Mouse (Mus musculus) liver, embryonic 13.5 days (tissue): ENCODE measurements around the gene Gm45208. TPM values are rescaled to one million over a fixed set of nuclear protein-coding genes. Genes with fewer than 3 reads are reported as not detected.

ENCODE experiments used
- ATAC-seq: fragments of 200-750 bp; cut with Nextera tagmentation; 2 replicates; pipeline ENCODE4 v1.8.0; 2017; ENCODE audit warnings: low read depth, mild to moderate bottlenecking, moderate number of reproducible peaks, moderate library complexity
- DNase-seq: peaks from one replicate; pipeline ENCODE4 v3.0.0; 2022
- H3K27ac ChIP-seq: fragments of 300-500 bp; sonication (generic); 2 replicates; pipeline ENCODE4 v1.5.1; 2015; ENCODE audit warnings: moderate library complexity, mild to moderate bottlenecking, inconsistent platforms
- H3K27me3 ChIP-seq: fragments of 300-500 bp; sonication (generic); 2 replicates; pipeline ENCODE4 v1.6.1; 2015; ENCODE audit warnings: mild to moderate bottlenecking, inconsistent platforms
- H3K36me3 ChIP-seq: fragments of 300-500 bp; sonication (generic); 2 replicates; pipeline ENCODE4 v1.6.1; 2015; ENCODE audit warnings: mild to moderate bottlenecking, inconsistent platforms
- H3K4me1 ChIP-seq: fragments of 300-500 bp; sonication (generic); replicated peaks from 2 replicates; pipeline ENCODE4 v1.6.1; 2015; ENCODE audit warnings: inconsistent platforms
- H3K4me2 ChIP-seq: fragments of 300-500 bp; sonication (generic); 2 replicates; pipeline ENCODE4 v1.6.1; 2015; ENCODE audit warnings: inconsistent platforms, mild to moderate bottlenecking, moderate library complexity
- H3K4me3 ChIP-seq: fragments of 300-500 bp; sonication (generic); replicated peaks from 2 replicates; pipeline ENCODE4 v1.5.1; 2015; ENCODE audit warnings: mild to moderate bottlenecking, inconsistent platforms
- H3K9ac ChIP-seq: fragments of 300-500 bp; sonication (generic); 2 replicates; pipeline ENCODE4 v1.6.1; 2015; ENCODE audit warnings: mild to moderate bottlenecking, inconsistent platforms
- H3K9me3 ChIP-seq: fragments of 300-500 bp; sonication (generic); replicated peaks from 2 replicates; pipeline ENCODE4 v1.6.1; 2016; ENCODE audit warnings: inconsistent platforms
- WGBS: fragments of 180-500 bp; shearing (Covaris S2); methylation state at CpG from one replicate; pipeline ENCODE4 v1.1.7; 2015; ENCODE audit not compliant: insufficient replicate concordance; 5-methylcytosine and 5-hydroxymethylcytosine counted together
- polyA plus RNA-seq: library from polyadenylated mRNA; unstranded; fragments of >200 nt; fragmentation: Nextera tagmentation; extraction: Ambion mirVana; gene quantifications from 2 replicates; pipeline ENCODE4 v1.2.1, GENCODE M21; 2015

The Gm45208 gene
- polyA plus RNA-seq, 1 experiment from 2014 or later, result 0.25 TPM

DNA sequence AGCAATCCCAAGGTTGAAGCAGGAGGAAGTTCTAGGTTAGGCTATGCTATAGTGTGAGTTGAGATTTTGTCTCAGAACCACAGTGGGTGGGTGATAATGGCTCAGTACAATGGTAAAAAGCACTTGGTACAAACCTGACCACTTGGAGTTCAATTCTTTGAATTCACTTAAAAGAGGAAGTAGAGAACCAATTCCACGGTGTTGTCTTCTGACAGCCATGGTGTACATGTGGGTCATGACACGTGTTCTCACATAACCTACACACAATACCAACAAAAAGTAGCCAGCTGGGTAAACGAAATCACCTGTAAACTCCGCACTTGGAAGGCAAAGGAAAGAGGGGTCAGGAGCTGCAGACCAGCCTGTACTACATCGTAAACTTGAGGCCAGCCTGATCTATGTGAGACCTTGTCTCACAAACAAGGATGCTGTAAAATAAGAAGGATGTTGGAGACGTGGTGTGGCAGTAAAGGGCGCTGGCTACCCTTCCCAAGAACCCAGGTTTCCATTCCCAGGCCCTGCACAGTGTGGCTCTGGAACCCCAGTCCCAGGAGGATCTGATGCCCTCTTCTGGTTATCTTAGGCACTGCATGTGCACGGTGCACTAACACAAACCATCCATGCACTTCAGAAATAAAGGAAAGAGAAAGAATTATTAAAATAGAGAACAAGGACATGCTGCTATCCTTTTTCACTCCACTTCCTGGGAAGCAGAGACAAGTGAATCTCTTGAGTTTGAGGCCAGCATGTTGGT is 54.5 kb downstream of the Gm45208 start:
- H3K27ac ChIP-seq, result peak overlapping the region; percentile 95
- DNase-seq (peak; percentile 38), ATAC-seq (peak; percentile 59)
- WGBS, result 34% methylated on average over 8 of the region's 8 CpGs
- peaks cover 19% of the 10 kb centered on the region for H3K36me3 ChIP-seq
- no peak overlapping the region for H3K4me2 ChIP-seq
- H3K4me1 ChIP-seq, result peaks cover 42% of the 10 kb centered on the region
- H3K9me3 ChIP-seq, result no peaks in the 10 kb centered on the region
- no peak overlapping the region for H3K4me3 ChIP-seq
- no peaks in the 10 kb centered on the region for H3K27me3 ChIP-seq
- no peak overlapping the region for H3K9ac ChIP-seq

DNA sequence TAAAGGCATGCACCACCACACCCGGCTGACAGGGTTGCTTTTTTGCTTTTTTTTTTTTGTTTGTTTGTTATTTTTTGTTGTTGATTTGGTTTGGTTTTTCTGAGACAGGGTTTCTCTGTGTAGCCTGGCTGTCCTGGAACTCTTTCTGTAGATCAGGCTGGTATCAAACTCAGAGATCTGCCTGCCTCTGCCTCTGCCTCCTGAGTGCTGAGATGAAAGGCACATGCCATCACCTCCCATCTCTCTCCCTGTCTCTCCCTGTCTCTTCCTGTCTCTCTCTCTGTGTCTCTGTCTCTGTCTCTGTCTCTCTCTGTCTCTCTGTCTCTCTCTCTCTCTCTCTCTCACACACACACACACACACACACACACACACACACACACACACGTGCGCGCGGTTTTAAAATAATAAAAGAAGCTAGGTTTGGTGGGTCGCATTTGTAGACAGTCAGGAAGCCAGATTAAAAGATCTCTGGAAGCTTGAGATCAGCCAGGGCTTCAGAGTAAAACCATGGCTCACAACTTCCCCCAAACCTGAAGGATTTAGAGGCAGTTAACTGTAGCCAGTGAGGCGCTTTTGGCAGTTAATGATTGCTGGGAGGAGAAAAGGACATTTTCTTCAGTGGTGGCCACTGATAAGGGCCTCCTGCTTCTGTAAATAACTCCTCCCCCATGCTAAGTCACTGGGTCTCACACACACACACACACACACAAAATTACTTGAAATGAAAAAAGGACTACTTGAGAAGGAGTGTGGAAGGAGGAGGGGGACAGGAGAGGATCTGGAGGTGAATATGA is 56.6 kb downstream of the Gm45208 start:
- peaks cover 8% of the 10 kb centered on the region for H3K36me3 ChIP-seq
- peak overlapping the region; percentile 95 for H3K27ac ChIP-seq
- WGBS, result 30% methylated on average over 7 of the region's 7 CpGs
- H3K27me3 ChIP-seq, result no peaks in the 10 kb centered on the region
- H3K4me3 ChIP-seq, result peak overlapping the region; percentile 18; the same call in 1 of the 2 replicates
- peaks cover 42% of the 10 kb centered on the region for H3K4me1 ChIP-seq
- H3K4me2 ChIP-seq, result peak overlapping the region; percentile 53
- ATAC-seq, result peak; percentile 90
- peak overlapping the region; percentile 60 for H3K9ac ChIP-seq
- peak; percentile 57 for DNase-seq
- H3K9me3 ChIP-seq, result no peaks in the 10 kb centered on the region

- peaks cover 3% of the 10 kb centered on the region; the same call in 1 of the 2 replicates for H3K36me3 ChIP-seq
- peak overlapping the region; percentile 60 for H3K9ac ChIP-seq
- no peaks in the 10 kb centered on the region for H3K9me3 ChIP-seq
- peak overlapping the region; percentile 95 for H3K27ac ChIP-seq
- H3K4me3 ChIP-seq, result 0 out of 2 replicates have a peak overlapping the region, but pooled peaks have one; percentile 18
- WGBS, result 12% methylated on average over 3 of the region's 3 CpGs
- ATAC-seq (peak; percentile 77), DNase-seq (no peak)
- H3K27me3 ChIP-seq, result no peaks in the 10 kb centered on the region
- H3K4me1 ChIP-seq, result peaks cover 42% of the 10 kb centered on the region
- H3K4me2 ChIP-seq, result peak overlapping the region; percentile 53
Observed at GRCm38 (mm10) chrX:7779294-7779693, 57.2 kb downstream of the Gm45208 start.

Other genes starting within 250 kb of the Gm45208 start
- 0.05 TPM in 1 of 2 replicates, not detected in the other for gene Foxp3, start 148.6 kb upstream of the Gm45208 start, polyA plus RNA-seq
- 0.17 and 0.37 TPM in 2 replicates for gene Ppp1r3f, start 148.0 kb upstream of the Gm45208 start, polyA plus RNA-seq
- gene Ccdc22, start 116.7 kb upstream of the Gm45208 start, polyA plus RNA-seq, result 22.3 and 23.4 TPM in 2 replicates
- gene Cacna1f, start 115.2 kb upstream of the Gm45208 start, polyA plus RNA-seq, result 0.10 TPM in 1 of 2 replicates, not detected in the other
- 0.34 and 0.55 TPM in 2 replicates for gene Syp, start 83.8 kb upstream of the Gm45208 start, polyA plus RNA-seq
- gene Prickle3, start 65.0 kb upstream of the Gm45208 start, polyA plus RNA-seq, result 0.86 and 0.95 TPM in 2 replicates
- 28.2 and 32.5 TPM in 2 replicates for gene Plp2, start 50.9 kb upstream of the Gm45208 start, polyA plus RNA-seq
- gene Magix, start 41.0 kb upstream of the Gm45208 start, polyA plus RNA-seq, result not detected in 2 replicates
- gene Gpkow, start 25.1 kb upstream of the Gm45208 start, polyA plus RNA-seq, result 15.0 and 17.7 TPM in 2 replicates
- gene Wdr45, start 7.9 kb upstream of the Gm45208 start, polyA plus RNA-seq, result 13.3 and 15.2 TPM in 2 replicates
- gene Praf2, start 6.2 kb downstream of the Gm45208 start, polyA plus RNA-seq, result 8.3 and 9.1 TPM in 2 replicates
- gene Ccdc120, start 28.7 kb downstream of the Gm45208 start, polyA plus RNA-seq, result 1.7 TPM in 2 replicates
- gene Tfe3, start 40.3 kb downstream of the Gm45208 start, polyA plus RNA-seq, result 8.9 and 10.1 TPM in 2 replicates
- gene Gripap1, start 67.5 kb downstream of the Gm45208 start, polyA plus RNA-seq, result 30.6 and 32.3 TPM in 2 replicates
- gene Kcnd1, start 100.0 kb downstream of the Gm45208 start, polyA plus RNA-seq, result 0.13 and 0.34 TPM in 2 replicates
- 33.8 and 35.7 TPM in 2 replicates for gene Otud5, start 119.1 kb downstream of the Gm45208 start, polyA plus RNA-seq
- gene Pim2, start 156.0 kb downstream of the Gm45208 start, polyA plus RNA-seq, result 2.8 and 4.3 TPM in 2 replicates
- gene Slc35a2, start 161.8 kb downstream of the Gm45208 start, polyA plus RNA-seq, result 17.1 and 17.8 TPM in 2 replicates
- gene Pqbp1, start 177.0 kb downstream of the Gm45208 start, polyA plus RNA-seq, result 58.2 and 60.3 TPM in 2 replicates
- 96.5 and 97.0 TPM in 2 replicates for gene Timm17b, start 177.1 kb downstream of the Gm45208 start, polyA plus RNA-seq
- gene Gm10491, start 185.6 kb downstream of the Gm45208 start, polyA plus RNA-seq, result not detected in 2 replicates
- gene Gm10490, start 187.3 kb downstream of the Gm45208 start, polyA plus RNA-seq, result not detected in 2 replicates
- gene Pcsk1n, start 197.6 kb downstream of the Gm45208 start, polyA plus RNA-seq, result 0.18 and 0.19 TPM in 2 replicates
- not detected in 2 replicates for gene Eras, start 206.4 kb downstream of the Gm45208 start, polyA plus RNA-seq
- 8.9 and 10.5 TPM in 2 replicates for gene Hdac6, start 225.6 kb downstream of the Gm45208 start, polyA plus RNA-seq